Mouse (Mus musculus) Muller cell, postnatal 12 days (primary cell): ENCODE measurements around the gene Olfr887.

Source experiments
- DNase-seq: peaks from one replicate; pipeline ENCODE4 v3.0.0-alpha.2; 2015; ENCODE audit errors: inconsistent ontology term

The Olfr887 gene

DNA sequence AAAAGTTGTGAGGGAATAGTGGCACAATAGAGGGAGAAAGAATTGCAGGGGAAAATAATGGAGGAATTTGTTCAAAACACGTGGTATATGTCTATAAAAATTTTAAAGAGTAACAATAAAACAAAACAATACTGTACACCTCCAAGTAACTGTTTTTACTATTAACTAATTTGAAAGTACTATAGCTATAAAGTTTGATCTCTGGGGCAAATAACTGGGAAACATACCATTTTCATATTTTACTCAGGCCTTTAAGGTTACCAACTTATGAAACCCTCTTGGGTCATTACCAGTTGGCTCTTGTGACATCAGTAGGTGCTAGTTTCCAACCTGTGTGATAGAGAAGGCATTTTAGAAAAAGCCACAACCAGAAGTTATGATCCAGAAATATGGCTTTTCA lies at the start of gene Olfr887:
Olfr887 (plus strand) TSS at position 301 of the 400 bp plus-strand sequence.
- DNase-seq = no peak

- no peak for DNase-seq
These were observed 37.6 kb upstream of the Olfr887 start, which contains the start of gene Olfr884 for GRCm38 (mm10) chr9:38046255-38046654. Gene Olfr884 (plus strand): TSS chr9:38046555.

GRCm38 (mm10) chr9:38061022-38061421 lies 22.9 kb upstream of the Olfr887 start, which contains the start of gene Olfr885:
Gene Olfr885 (plus strand): TSS chr9:38061322.
- no peak for DNase-seq

DNA sequence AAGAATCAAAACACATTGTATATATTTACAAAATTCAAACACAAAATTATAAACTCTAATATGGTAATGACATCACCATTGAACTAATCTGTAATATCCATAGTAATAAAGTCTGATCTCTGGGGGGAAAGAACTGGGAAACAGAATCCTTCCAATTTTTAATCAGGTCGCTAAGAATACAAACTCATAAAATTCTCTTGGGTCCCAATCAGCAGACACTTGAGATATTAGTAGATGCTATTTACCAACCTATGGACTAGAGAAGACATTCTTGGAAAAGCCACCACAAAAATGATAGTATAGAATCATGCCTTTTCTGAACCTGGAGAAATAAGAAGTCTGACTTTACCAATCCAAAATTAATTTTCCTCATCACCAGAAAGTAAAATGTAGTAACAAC lies 24.0 kb downstream of the Olfr887 start, which contains the start of gene Olfr888:
Olfr888 (plus strand) TSS at position 301 of the 400 bp plus-strand sequence.
- no peak for DNase-seq

GRCm38 (mm10) chr9:38114898-38115297 lies 31.0 kb downstream of the Olfr887 start, which contains the start of gene Olfr889:
Gene Olfr889 (plus strand): TSS chr9:38115198.
- DNase-seq = no peak
